Mouse (Mus musculus) lung, adult 18-20 months (tissue): ENCODE measurements around the gene Pou4f2.

ENCODE experiments used
- DNase-seq, 2 experiments: peaks; one replicate each; pipeline ENCODE4 v3.0.0; 2022; ENCODE audit warnings: mixed read lengths in 2 of 2

The Pou4f2 gene

DNA sequence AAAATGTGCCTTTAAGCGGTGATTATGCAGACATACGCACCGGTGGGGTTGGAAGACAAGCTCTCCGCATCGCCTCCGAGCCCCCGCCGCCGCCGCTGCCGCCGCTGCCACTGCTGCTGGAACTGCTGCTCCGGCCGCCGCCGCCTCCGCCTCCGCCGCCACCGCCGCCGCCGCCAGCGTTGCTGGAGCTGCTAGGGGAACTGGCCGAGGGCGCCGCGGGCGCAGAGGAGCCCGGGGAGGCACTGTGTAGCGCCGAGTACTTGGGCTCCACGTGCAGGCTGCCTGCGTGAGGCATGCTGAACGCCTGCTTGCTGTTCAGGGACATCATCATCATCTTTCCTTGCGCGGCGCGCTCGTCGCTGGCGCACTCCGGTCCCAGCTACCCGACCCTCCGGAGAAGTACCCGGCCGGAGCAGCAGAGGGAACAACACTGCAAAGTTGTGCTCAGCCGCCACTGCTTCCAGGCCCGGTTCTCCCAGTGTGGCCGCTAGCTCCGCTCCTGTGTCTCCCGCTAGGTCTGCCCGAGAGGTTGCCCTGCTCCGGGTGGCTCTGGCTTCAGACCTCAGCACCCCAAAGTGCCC, at the start of gene Pou4f2:
Gene Pou4f2, minus strand, starts transcription at position 575 of the 581 bp plus-strand sequence.
- no peak for DNase-seq

DNA sequence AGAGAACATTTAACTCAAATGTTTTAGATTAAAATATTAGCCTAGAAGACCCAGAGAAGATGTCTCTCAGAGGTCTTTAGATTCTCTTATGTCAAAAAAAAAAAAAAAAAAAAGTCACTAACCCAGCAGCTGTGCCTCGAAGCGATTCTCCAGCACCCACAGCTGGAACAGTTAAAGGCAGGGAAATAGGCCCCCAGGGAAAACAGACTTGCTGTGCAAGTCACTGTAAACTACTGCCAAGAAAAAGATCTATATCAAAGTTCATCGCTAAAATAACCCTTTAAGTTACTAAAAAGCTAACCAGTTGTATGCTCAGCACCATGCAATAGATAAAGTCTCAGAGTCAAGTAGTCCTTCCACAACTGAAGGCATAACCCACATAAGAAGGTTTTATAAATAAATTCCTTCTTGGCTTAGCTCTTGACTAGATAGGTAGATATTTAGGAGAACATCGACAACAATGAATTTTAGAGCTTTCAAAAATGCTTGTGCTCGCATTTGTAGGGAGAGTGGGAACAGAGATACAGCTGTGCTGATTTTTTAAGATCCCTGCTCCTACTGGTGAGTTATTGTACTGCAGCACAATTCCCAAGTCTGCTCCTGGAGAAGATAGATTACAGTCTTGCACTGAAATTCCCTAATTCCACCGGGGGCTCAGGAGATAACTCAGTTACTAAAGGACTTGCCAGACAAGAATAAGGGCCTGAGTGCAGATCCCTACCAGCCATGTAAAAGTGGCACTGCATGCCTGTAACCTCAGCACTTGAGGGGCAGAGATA, 40.8 kb upstream of the Pou4f2 start:
- no peak for DNase-seq

- DNase-seq, result no peak
These were observed 31.4 kb upstream of the Pou4f2 start for GRCm38 (mm10) chr8:78467889-78468288.

DNA sequence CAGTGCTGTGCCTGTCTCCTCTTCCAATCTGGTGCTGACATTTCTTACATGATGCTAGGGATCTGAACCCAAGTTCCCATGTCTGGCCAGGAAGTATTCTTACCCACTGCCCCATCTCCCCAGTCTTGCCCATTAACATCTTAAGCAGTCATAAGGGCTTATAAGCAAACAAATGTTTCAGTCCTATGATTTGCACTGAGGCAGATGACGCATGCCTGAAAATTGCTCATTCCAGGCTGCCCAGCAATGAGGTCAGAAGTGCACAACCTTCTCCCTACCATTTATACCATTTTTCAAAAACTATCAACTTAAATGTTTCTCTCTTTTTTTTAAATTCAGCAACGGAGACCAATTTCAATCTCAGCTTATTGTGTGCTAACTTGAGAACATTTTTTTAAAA, 27.5 kb upstream of the Pou4f2 start:
- peak; percentile 1 to 2 for DNase-seq

GRCm38 (mm10) chr8:78456441-78456840, 20.0 kb upstream of the Pou4f2 start:
- DNase-seq, result no peak

GRCm38 (mm10) chr8:78442781-78443180, 6.3 kb upstream of the Pou4f2 start:
- DNase-seq, result no peak

DNA sequence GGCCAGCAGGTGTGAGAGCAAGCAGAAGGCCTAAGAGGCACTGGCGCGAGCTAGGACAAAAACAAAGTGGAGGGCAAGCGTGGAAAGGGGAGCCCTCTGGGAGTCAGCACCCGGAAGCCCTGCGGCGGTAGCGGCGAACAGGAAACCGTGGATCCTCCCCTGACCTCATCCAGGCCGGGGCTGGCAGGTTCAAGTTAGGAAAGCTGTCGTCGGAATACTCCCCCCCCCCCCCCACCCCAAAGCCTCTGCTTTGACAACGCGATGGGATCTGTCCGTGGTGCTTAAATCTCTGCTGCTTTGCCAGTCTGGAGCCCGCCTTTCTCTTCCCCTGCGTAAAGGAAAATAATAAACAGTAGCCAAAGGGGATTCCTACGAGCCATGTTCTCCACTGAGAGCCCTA, 1.7 kb upstream of the Pou4f2 start:
- DNase-seq, result peak in 1 of 2 experiments; percentile 8

DNA sequence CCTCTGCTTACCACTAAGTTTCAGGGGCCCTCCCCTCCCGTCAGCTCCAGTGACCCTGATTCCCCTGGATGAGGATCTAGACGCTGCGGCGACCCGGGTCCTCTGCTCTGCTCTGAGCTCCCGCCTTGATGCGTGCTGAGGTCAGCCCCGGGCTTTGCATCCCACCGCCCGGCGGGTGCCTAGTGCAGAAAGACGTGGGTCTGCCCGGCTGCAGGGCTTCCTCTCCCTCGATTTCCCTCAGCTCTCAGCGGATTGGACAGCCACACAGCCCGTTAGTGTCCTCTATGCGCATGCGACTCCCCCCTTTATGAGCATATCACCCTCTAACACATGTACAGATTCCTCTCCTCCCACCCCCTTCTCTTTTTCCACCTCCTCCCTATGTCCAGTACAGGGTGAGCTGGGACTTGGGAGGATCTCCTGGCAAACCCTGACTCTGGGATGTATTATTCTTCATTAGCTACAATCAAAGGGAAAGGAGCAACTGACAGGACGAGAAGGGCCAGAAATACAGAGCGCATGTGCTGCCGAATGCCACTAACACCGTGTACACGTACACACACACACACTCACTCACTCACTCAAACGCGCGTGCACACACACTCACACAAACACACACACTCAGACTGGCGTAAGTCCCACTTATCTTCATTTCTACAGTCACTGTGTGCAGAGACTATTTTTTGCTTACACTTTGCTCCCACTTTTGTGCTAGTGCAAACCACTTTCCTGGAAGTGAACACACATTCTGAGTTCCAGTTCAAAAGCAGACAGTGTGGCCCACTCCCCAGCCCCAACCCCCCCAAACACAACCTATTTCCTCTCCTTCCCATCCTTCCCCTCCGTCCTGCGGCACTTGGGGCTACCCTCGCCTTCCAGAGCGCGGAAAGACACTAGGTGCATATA, 948 bp upstream of the Pou4f2 start:
- no peak for DNase-seq

GRCm38 (mm10) chr8:78436661-78437060, 216 bp upstream of the Pou4f2 start:
- no peak for DNase-seq

GRCm38 (mm10) chr8:78435624-78435960, 853 bp downstream of the Pou4f2 start:
- DNase-seq, result no peak

- no peak for DNase-seq
These were observed 1.4 kb downstream of the Pou4f2 start for GRCm38 (mm10) chr8:78434823-78435623.

DNA sequence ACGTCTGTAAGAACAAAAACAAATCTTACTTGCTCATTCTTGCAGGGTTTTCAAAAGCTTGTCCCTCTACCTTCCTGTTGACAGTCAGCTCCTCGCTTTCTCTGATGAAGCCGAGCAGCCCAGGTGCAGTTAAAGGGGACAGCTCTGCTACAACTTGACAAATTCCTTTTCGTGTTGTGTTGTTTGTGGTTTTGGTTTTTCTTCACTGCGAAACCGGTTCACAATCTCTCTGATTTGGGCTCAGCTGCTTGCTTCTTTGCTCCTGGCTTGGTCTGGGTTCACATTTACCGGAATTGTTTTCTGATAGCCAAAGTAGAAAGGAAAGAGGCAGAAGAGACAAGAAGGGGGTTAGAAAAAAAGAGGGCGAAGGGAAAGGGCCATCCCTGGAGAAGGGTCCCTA, 2.1 kb downstream of the Pou4f2 start:
- no peak for DNase-seq

- no peak for DNase-seq
These were observed 3.1 kb downstream of the Pou4f2 start for GRCm38 (mm10) chr8:78433318-78433717.

GRCm38 (mm10) chr8:78432451-78432850, 4.0 kb downstream of the Pou4f2 start:
- DNase-seq, result no peak

DNA sequence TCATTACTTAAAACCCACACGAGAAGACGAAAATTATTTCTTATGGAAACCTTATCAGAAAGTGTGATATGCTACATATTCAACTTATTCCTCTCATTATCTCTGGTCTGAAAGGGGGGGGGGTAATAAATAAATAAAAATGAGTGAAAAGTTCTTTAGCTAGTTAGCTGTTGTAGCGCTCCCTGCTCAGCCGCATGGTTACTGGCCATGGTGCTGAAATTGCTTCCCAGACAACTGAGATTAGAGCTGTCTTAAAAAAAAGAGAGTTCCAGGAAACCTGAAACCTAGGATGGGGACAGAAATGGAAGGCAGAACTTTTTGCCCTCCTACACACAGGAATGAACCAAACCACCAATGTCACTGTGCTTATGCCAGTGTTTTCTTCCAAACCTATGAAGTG, 5.1 kb downstream of the Pou4f2 start:
- peak in 1 of 2 experiments; percentile 3 for DNase-seq

DNA sequence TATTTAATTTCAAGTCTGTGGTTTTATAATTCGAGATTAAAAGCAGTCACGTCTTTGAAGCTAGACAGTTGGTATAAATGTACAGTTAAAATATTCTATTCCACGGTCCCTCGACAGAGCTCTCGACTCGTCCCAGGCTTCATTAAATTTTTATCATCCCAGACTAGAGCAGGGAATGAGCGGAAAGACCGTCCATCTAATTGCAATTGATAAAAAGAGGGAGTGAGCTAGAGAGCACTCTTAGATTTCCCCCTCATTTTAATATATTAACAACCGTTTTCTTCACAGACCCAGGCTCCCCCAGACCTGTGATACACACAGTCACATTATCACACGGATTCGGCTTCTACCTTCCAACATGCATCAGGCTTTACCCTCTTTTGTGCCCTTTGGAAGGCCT, 8.3 kb downstream of the Pou4f2 start:
- DNase-seq, result no peak

DNA sequence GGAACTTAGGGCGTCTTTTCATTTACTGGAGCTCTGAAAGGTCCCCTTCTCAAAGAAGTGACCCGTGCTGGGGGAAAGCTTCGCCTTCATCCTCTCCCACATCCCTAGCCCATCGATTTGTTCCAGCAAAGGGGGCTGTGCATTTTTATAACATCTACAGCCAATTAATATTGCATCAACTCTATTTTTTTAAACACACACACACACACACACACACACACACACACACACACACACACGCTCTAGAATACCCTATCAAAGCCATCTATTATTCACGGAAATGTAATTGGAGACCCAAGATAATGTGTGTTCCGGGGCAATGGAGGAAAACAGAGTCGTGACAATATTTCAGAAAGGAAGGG, 8.7 kb downstream of the Pou4f2 start:
- no peak for DNase-seq

- no peak for DNase-seq
These were observed 9.3 kb downstream of the Pou4f2 start for GRCm38 (mm10) chr8:78426875-78427768.

GRCm38 (mm10) chr8:78426455-78426854, 10.0 kb downstream of the Pou4f2 start:
- DNase-seq, result no peak

DNA sequence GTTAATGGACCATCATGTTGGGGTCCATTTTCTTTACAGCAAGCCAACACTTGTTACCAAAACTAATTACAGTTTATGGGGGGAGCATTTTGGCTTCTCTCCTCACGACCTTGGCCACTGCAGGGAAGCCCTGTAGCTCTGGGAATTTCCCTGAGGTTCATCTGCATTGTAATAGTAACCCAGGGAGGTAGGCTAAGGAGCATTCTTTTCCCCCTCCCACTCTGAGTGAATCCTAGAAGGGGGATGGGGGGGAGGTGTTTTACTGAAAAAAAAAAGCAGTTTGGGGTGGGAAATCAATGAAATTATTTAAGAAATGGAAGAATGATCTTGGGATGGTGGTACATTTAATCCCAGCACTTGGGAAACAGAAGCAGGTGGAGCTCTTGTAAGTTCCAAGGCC, 12.5 kb downstream of the Pou4f2 start:
- DNase-seq, result no peak

DNA sequence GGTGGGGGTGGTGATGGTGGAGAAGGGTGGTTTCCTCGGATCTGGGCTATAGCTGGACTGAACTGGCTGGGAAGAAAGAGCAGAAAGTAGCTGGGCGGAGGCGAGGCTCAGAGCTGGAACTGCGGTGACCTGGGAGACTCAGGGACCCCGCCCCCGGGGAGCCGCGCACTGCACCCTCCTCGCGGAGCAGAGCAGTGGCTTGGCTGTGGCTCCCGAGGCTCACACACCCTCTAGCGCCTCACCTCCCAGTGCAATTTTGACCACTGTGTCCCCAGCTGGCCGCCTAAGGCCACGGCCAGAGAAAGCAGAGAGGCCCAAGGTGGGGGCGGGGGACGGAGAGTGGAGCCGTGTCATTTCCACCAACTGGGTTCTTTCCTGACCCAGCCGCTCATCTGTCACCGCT, 16.3 kb downstream of the Pou4f2 start:
- peak in 1 of 2 experiments; percentile 6 for DNase-seq

DNA sequence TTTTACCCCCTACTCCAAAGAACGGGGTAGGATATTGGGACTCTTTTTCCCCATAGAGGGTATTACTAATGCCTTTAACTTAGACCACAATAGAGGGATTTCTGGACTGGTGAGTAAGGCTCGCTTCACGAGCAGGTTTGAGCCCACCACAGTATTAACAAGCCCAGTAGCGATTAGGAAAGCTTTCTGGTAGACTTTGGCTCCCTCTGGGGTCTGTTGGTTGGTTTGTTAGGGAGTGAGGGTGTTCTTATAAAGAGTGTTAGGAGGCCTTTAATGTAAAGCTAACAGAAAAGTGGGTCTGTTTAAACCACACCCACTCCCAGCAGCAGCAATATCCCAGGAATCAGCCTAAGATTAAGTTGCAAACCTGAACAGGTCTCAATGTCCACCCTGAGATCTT, 17.2 kb downstream of the Pou4f2 start:
- no peak for DNase-seq
